Mouse (Mus musculus): Measurements from ENCODE around the gene Rpl13. TPM values are rescaled to one million over a fixed set of nuclear protein-coding genes. Genes with fewer than 3 reads are reported as not detected.

Gene Rpl13
- 1,386 and 1,404 TPM in 2 replicates for polyA plus RNA-seq (2015; fragmentation: Nextera tagmentation; extraction: Ambion mirVana)

DNA sequence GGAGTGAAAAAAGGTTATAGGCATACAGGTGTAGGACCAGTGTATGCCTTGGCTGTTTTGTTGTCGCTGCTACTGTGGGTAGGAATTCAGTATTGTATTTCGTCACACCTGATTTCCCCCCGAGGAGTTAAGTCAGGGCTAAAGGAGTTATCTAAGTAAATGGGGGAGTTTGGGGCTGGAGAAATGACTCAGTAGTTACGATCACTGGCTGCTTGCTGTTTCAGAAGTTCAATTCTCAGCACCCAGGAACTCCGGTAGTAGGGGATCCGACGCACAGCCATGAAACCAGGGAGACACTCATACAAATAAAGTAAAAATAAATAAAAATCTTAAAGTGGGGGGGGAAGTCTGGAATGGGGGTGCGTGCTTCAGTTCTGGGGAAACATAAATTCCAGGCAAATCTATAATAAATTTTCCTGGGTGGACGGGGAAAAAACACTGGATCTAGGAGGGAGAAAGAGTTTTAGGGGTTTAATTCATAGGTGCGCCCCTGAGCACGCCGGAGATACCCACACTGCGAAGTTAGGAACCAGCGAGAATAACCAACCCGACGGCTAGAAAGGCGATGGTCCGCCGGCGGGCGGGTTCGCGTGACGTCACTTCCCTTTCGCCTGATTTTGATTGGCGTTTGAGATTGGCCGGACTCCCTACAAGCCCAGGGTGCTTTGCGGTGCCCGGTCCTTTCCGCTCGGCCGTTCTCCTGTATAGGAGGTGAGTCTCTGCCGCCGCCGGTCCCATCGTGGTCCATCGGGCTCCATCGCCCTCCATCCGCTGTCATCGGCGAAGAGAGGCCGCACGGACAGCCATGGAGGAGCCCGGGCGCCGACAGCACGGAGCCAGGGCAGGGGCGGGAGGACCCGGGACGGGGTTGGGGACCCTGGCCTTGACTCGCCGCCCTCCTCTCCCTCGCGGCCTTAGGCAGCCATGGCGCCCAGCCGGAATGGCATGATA is at the start of gene Rpl13:
Gene Rpl13, plus strand, starts transcription at position 616 of the 951 bp plus-strand sequence.
- peak within 1 kb of the TSS; percentile 93 for H3K27ac ChIP-seq
- H3K4me2 ChIP-seq: peak within 1 kb of the TSS; percentile 90
- H3K27me3 ChIP-seq: no peaks in the 10 kb centered on the region
- peak within 1 kb of the TSS; percentile 73 for H3K4me3 ChIP-seq (replicated peaks)
- WGBS: 1% methylated on average over 56 of the region's 56 CpGs
- H3K9ac ChIP-seq: peak within 1 kb of the TSS; percentile 91
- peaks cover 39% of the 10 kb centered on the region for H3K36me3 ChIP-seq
- H3K9me3 ChIP-seq (replicated peaks): no peaks in the 10 kb centered on the region
- peak; percentile 94 for ATAC-seq (replicated peaks; ENCODE audit: low FRiP score)
- H3K4me1 ChIP-seq: peaks cover 27% of the 10 kb centered on the region

DNA sequence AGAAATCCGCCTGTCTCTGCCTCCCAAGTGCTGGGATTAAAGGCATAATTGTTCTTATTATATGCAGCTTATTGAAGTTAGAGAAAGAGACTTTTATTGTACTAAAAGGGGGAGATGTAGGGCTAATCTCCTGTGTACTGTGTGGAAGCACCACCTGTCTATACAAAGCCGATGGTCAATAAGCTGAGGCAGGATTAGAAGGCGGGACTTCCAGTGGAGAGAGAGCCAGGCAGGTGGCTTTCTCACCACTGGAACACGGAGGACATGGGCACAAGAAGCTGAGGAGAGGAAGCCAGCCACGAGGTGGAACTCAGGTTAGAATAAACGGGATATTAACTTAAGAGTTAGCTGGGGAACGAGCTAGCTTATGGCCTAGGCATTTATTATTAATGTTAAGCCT is 39.4 kb upstream of the Rpl13 start, which contains the start of gene Spg7:
Gene Spg7, plus strand, starts transcription at position 222 of the 400 bp plus-strand sequence.
- Histone ChIP-seq H3K4me3 (replicated peaks) (no peak within 1 kb of the TSS), H3K9me3 (replicated peaks) (no peaks in the 10 kb centered on the region), H3K27me3 (no peaks in the 10 kb centered on the region), H3K4me1 (peaks cover 25% of the 10 kb centered on the region), H3K9ac (no peak within 1 kb of the TSS), H3K36me3 (peaks cover 11% of the 10 kb centered on the region), H3K4me2 (no peak within 1 kb of the TSS), H3K27ac (no peak within 1 kb of the TSS)
- WGBS: 77% methylated on average over 7 of the region's 7 CpGs
- no peak for ATAC-seq (replicated peaks; ENCODE audit: low FRiP score)

DNA sequence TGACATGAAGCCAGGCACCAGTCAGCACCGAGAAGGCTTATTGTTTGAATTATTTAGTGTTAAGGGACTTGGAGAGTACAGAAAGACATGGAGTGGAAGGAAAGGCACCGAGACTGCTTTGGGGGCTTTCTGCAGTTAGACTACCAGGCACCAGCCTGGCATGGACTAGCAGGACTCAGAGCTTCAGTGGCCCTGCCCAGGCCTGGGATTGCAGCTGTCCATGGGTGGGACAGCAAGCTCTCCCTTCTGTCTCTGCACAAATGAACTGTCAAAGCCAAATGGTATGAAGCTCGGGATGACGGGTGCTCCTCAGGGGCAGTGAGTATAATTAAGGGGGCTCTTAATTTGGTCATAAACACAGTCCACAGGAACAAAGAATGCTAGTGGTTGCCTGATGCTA is 38.1 kb upstream of the Rpl13 start:
- no peak for ATAC-seq (replicated peaks; ENCODE audit: low FRiP score)

DNA sequence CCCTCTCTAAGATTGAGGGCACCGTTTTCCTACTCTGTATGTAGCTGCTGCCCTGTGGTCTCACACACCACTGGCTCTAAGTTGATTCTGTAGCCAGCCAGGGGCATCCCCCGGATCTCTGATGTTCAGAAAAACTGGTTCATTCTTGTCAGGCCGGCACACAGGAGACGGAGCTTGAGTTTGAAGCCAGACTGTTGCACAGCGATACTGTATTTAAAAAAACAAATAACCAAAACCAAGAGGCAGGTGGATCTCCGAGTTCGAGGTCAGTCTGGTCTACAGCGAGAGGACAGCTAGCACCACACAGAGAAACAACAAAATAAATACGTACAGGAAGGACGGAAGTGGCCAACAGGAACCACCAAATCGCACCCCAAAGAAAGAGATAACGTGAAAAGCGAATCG is 37.3 kb upstream of the Rpl13 start:
- Histone ChIP-seq H3K36me3 (peaks cover 20% of the 10 kb centered on the region), H3K4me1 (peaks cover 25% of the 10 kb centered on the region), H3K27ac (peak overlapping the region; percentile 93), H3K9me3 (replicated peaks) (no peaks in the 10 kb centered on the region), H3K27me3 (no peaks in the 10 kb centered on the region), H3K4me3 (replicated peaks) (peak overlapping the region; percentile 97), H3K9ac (peak overlapping the region; percentile 99), H3K4me2 (peak overlapping the region; percentile 64)
- peak; percentile 41 for ATAC-seq (replicated peaks; ENCODE audit: low FRiP score)
- WGBS: under 1% methylated on average over 14 of the region's 14 CpGs

More for the DNA sequence above, 38.1 kb upstream of the Rpl13 start:
- peak overlapping the region; percentile 64 for H3K4me2 ChIP-seq
- peaks cover 25% of the 10 kb centered on the region for H3K4me1 ChIP-seq
- H3K27me3 ChIP-seq: no peaks in the 10 kb centered on the region
- no peak overlapping the region for H3K9ac ChIP-seq
- peak overlapping the region; percentile 93; the same call in 1 of the 2 replicates for H3K27ac ChIP-seq
- 58% methylated on average over 4 of the region's 4 CpGs for WGBS
- peak overlapping the region; percentile 97 for H3K4me3 ChIP-seq (replicated peaks)
- no peaks in the 10 kb centered on the region for H3K9me3 ChIP-seq (replicated peaks)
- H3K36me3 ChIP-seq: peaks cover 20% of the 10 kb centered on the region

DNA sequence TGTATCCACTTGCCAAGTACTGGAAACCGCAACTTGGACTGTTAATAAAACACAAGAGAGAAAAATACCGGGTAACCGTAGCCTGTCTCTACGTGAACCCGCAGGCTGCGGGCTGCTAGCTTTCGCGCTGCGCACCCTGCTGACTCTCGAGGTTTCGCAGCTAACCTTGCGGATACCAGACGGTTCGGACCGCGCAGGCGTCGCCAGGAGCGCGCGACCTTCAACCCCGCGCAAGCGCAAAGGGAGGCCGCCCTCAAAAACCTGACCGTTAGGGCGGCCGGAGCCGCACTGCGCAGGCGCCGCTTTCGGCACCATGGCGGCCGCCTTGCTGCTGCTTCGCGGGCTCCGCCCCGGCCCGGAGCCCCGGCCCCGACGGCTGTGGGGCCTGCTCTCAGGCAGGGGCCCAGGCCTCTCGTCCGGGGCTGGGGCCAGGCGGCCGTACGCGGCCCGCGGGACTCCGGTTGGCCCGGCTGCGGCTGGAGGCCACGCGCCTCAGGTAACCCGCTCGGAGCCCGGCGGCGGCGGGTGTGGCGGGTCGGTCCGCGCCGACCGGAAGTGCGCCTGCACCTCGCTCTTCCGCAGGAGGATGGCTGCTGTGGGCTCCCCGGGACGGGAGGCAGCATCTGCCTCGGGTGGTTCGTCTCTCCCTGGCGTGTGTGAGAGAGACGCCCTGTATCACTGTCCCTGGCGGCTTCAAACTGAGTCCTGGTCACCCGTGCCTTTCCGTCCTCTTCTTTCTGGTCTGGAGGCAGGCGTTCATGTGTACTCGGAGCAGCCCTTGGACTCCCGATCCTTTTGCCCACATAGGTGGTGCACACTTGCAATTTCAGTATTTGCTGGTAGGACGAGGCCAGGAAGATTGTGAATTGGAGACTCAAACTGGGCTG is 36.7 kb upstream of the Rpl13 start:
- Histone ChIP-seq H3K4me2 (peak overlapping the region; percentile 64), H3K27ac (peak overlapping the region; percentile 93), H3K36me3 (peaks cover 25% of the 10 kb centered on the region), H3K4me1 (peaks cover 25% of the 10 kb centered on the region), H3K9me3 (replicated peaks) (no peaks in the 10 kb centered on the region), H3K9ac (peak overlapping the region; percentile 99), H3K4me3 (replicated peaks) (peak overlapping the region; percentile 97), H3K27me3 (no peaks in the 10 kb centered on the region)
- under 1% methylated on average over 78 of the region's 84 CpGs for WGBS
- peak; percentile 98 for ATAC-seq (replicated peaks; ENCODE audit: low FRiP score)

DNA sequence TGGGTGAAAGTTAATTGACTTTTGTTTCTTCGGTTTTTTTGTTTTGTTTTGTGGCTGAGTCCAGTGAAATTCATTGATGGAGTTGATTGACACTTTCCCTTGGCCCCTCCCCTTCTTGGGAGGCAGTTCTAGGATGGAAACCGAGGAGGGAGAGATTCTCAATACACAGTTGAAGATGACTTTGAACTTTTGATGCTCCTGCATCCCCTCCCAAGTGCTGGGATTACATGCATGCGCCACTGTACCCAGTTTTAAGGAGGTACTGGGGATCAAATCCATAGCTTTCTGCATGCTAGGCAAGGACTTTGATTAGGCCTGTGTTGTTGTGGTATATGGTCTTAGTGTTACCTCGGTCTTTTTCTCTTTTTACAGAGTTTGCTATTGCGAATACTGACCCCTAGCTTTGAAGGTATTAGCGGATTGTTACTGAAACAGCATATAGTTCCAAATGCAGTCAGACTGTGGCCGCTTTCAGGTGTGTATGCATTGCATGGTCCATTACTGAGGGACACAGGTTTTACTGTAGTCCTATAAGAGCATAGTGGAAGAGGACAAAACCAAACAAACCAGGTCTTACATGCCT is 36.0 kb upstream of the Rpl13 start:
- H3K9ac ChIP-seq: peak overlapping the region; percentile 99
- H3K9me3 ChIP-seq (replicated peaks): no peaks in the 10 kb centered on the region
- peaks cover 29% of the 10 kb centered on the region for H3K36me3 ChIP-seq
- no peaks in the 10 kb centered on the region for H3K27me3 ChIP-seq
- H3K4me1 ChIP-seq: peaks cover 25% of the 10 kb centered on the region
- peak overlapping the region; percentile 97 for H3K4me3 ChIP-seq (replicated peaks)
- H3K27ac ChIP-seq: peak overlapping the region; percentile 93
- no peak for ATAC-seq (replicated peaks; ENCODE audit: low FRiP score)
- peak overlapping the region; percentile 64 for H3K4me2 ChIP-seq
- 36% methylated on average over 7 of the region's 7 CpGs for WGBS

DNA sequence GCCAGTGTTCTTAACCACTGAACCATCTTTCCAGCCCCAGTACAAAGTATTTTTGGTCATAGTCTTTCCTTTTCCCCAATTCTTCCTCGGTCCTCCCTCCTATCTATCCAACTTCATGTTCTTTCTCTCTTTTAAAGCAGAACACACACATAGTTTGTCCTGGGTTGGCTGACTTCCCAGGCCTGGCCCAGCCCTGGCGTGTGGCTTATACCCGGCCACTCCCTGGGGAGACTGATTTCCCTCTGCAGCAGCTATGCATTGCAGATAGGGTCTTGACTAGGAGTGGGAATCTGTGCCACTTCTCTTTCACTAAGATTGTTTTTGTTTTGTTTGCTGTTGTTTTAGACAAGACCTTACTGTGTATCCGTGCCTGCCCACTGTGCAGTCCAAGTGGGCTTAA is 31.0 kb upstream of the Rpl13 start:
- H3K9ac ChIP-seq: no peak overlapping the region
- H3K36me3 ChIP-seq: peaks cover 78% of the 10 kb centered on the region
- ATAC-seq (replicated peaks; ENCODE audit: low FRiP score): no peak
- H3K4me3 ChIP-seq (replicated peaks): no peak overlapping the region
- H3K4me2 ChIP-seq: no peak overlapping the region
- H3K4me1 ChIP-seq: peaks cover 12% of the 10 kb centered on the region
- no peaks in the 10 kb centered on the region for H3K9me3 ChIP-seq (replicated peaks)
- 84% methylated on average over 4 of the region's 4 CpGs for WGBS
- H3K27ac ChIP-seq: no peak overlapping the region
- H3K27me3 ChIP-seq: no peaks in the 10 kb centered on the region

DNA sequence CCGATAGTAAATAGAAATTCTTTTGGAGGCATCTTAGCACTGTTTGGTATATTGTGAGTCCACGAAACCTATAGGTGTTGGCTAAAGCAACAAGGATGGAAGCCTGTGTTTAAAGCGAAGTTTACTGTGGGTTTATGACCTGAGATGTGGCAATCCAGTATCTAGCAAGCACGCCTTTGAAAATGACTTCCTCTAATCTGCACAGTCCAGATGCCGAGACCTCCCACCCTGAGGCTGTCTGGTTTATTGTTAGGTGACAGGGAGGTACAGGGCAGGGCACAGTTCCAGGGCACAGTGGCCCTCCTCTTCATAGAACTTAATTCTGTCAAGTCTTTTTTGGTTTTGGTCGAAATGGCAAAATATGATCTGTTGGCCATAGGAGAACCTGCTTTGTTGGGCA is 24.9 kb upstream of the Rpl13 start:
- ATAC-seq (replicated peaks; ENCODE audit: low FRiP score): no peak
- H3K4me1 ChIP-seq: no peaks in the 10 kb centered on the region
- no peak overlapping the region for H3K4me2 ChIP-seq
- no peak overlapping the region for H3K27ac ChIP-seq
- H3K4me3 ChIP-seq (replicated peaks): no peak overlapping the region
- H3K9me3 ChIP-seq (replicated peaks): no peaks in the 10 kb centered on the region
- H3K36me3 ChIP-seq: peaks cover 99% of the 10 kb centered on the region
- H3K9ac ChIP-seq: no peak overlapping the region
- WGBS: 85% methylated on average over 6 of the region's 6 CpGs
- no peaks in the 10 kb centered on the region for H3K27me3 ChIP-seq

DNA sequence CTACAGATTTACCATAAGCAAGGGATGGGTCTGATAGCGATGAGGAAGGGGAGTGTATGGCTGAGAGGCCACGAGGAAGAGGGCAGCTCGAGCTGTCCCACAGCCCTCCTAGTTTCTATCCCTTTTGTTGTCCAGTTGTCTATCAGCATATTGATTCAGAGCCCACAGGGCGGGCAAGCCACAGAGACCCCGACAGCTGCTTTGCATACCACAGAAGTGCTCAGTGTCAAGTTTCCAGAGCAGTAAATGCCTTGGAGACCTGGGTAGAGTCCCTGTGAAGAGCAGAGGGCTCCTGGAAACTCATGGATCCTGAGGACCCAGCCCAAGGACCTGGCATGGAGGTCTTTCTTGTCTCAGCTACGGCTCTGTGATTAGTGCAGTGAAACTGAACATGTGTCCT is 19.2 kb upstream of the Rpl13 start:
- Histone ChIP-seq H3K27ac (no peak overlapping the region), H3K4me1 (no peaks in the 10 kb centered on the region), H3K4me3 (replicated peaks) (no peak overlapping the region), H3K36me3 (peaks cover 100% of the 10 kb centered on the region), H3K27me3 (no peaks in the 10 kb centered on the region), H3K4me2 (no peak overlapping the region), H3K9me3 (replicated peaks) (no peaks in the 10 kb centered on the region), H3K9ac (no peak overlapping the region)
- ATAC-seq (replicated peaks; ENCODE audit: low FRiP score): no peak
- WGBS: 73% methylated on average over 6 of the region's 6 CpGs

DNA sequence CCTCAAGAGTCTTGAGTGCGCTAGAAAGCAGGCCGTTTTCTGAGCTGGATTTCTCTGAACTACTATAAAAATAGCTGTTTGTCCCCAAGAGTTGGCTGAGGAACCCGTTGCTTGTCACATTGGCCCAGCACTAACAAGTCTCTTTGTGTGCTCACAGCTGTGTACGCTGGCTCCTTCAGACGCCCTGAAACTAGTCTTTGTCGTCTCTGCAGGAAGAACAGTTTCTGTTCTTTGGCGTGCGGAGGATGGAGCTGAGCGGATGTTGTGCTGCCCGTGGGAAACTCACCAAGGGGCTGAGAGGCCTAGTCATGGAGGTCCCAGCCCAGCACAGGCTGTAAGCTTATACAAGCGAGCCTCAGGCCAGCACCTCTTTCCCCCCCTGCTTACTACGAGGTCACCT is 18.5 kb upstream of the Rpl13 start:
- Histone ChIP-seq H3K27me3 (no peaks in the 10 kb centered on the region), H3K27ac (no peak overlapping the region), H3K36me3 (peaks cover 100% of the 10 kb centered on the region), H3K4me3 (replicated peaks) (no peak overlapping the region), H3K9me3 (replicated peaks) (no peaks in the 10 kb centered on the region), H3K4me2 (no peak overlapping the region), H3K4me1 (no peaks in the 10 kb centered on the region), H3K9ac (no peak overlapping the region)
- WGBS: 93% methylated on average over 12 of the region's 12 CpGs
- no peak for ATAC-seq (replicated peaks; ENCODE audit: low FRiP score)

DNA sequence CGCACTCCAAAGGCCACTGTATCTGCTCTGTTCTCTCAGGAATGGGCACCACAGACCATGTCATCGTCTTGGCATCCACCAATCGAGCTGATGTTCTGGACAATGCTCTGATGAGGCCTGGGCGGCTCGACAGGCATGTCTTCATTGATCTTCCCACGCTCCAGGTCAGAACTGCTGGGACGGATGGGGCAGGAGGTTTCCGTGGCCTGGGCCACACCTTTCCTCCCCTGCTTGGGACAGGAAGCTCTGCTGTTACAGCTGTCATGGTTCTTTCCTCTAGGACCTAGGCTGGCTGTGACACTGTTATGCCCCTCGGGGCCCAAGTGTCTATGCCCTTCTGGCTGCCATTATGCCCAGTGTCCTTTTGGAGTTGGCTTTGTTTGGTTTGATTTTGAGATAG is 14.9 kb upstream of the Rpl13 start:
- H3K9ac ChIP-seq: no peak overlapping the region
- peaks cover 100% of the 10 kb centered on the region for H3K36me3 ChIP-seq
- H3K4me2 ChIP-seq: no peak overlapping the region
- no peaks in the 10 kb centered on the region for H3K4me1 ChIP-seq
- WGBS: 79% methylated on average over 9 of the region's 9 CpGs
- no peaks in the 10 kb centered on the region for H3K27me3 ChIP-seq
- no peaks in the 10 kb centered on the region for H3K9me3 ChIP-seq (replicated peaks)
- no peak overlapping the region for H3K27ac ChIP-seq
- H3K4me3 ChIP-seq (replicated peaks): no peak overlapping the region
- no peak for ATAC-seq (replicated peaks; ENCODE audit: low FRiP score)

Measured in kidney, embryonic 15.5 days (tissue).